Mouse (Mus musculus): ENCODE results near the gene Dll1.

DNA sequence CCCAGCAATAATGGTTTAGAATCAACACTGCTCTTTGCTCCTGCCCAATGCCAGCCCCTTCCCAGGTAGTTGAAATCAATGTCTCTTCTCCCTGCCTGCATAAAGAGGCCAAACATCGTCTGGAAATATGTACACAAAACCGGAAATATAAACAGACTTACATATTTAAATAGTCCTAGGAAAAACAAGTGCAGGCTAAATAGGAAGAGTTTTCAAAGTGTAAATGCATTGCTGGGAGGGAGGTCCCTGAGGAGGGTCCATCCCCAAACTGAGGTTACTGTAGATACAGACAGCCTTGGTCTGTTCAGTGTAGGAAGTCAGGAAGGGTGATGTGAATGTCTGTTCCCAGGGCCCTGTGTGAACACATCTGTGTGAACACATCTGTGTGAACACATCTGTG is 29.9 kb upstream of the Dll1 start:
- no peak for TF ChIP-seq POLR2A (IDR thresholded peaks at IDR 0.05; ENCODE audit: insufficient read length, low read depth)
- TF ChIP-seq USF1 (IDR thresholded peaks at IDR 0.05; ENCODE audit: low read depth): no peak
- no peak for TF ChIP-seq POLR2AphosphoS2 (IDR thresholded peaks at IDR 0.05; ENCODE audit: insufficient read length, low read depth)
- TF ChIP-seq TCF12 (IDR thresholded peaks at IDR 0.05; ENCODE audit: insufficient read depth, poor library complexity, severe bottlenecking): no peak

Measured in myocyte (in vitro differentiated cells).